Comparison of ENCODE assay signal across 14 mouse cellular contexts in the genomic region with DNA sequence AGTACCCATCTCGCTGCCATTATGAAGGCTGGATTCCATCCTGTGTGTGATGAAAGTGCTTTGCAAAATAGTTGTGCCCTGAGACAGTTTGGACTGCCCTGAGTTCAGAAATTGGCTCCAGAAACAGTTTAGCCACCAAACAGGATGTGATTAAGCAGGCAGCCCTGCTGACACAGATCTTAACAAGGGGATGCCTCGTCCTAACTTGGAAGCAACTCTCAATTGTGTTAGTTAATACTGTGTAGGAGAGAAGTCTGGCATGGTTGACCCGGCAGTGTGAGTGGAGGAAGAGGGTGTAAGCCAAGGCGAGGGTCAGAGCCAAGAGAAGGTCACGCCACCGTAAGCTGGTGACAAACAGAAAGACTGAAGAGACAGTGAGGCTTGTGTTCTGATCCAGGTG. TPM values are rescaled to one million over a fixed set of nuclear protein-coding genes. Genes with fewer than 3 reads are reported as not detected.
DNase-seq lines count a peak whose midpoint lies in the region; ATAC-seq and TF ChIP-seq lines count a peak whose summit lies in the region.
"Had no signal": no experiment of that assay in that cellular context is flagged by ENCODE, and none has a peak within 500 bp of the region (broad histone marks: within the 10 kb centered on the region; RNA-seq: fewer than 3 reads in every experiment).

No protein-coding gene starts in this region.

- H3K27ac ChIP-seq in kidney, postnatal 0 days = no peak overlapping the region
- 0 out of 2 replicates have a peak overlapping the region, but pooled peaks have one; percentile 8 for H3K27ac ChIP-seq in lung, embryonic 16.5 days (ENCODE audit: low read length)
- H3K27ac ChIP-seq in midbrain, embryonic 16.5 days (ENCODE audit: low read length) = no peak overlapping the region
- H3K27ac ChIP-seq: hindbrain, embryonic 12.5 days; liver, embryonic 13.5 days; midbrain, embryonic 12.5 days; neural tube, embryonic 12.5 days had no signal

- H3K9ac ChIP-seq in kidney, postnatal 0 days (ENCODE audit: low read depth, low read length) = no peak overlapping the region
- no peak overlapping the region for H3K9ac ChIP-seq in lung, embryonic 16.5 days (ENCODE audit: low read length)
- H3K9ac ChIP-seq in midbrain, embryonic 16.5 days (ENCODE audit: low read depth, low read length) = no peak overlapping the region
- H3K9ac ChIP-seq: hindbrain, embryonic 12.5 days; liver, embryonic 13.5 days; midbrain, embryonic 12.5 days; neural tube, embryonic 12.5 days had no signal

- no peak overlapping the region for H3K4me2 ChIP-seq in kidney, postnatal 0 days (ENCODE audit: low read length)
- no peak overlapping the region for H3K4me2 ChIP-seq in lung, embryonic 16.5 days (ENCODE audit: low read depth, low read length)
- no peak overlapping the region for H3K4me2 ChIP-seq in midbrain, embryonic 16.5 days (ENCODE audit: low read length)
- H3K4me2 ChIP-seq: hindbrain, embryonic 12.5 days; liver, embryonic 13.5 days; midbrain, embryonic 12.5 days; neural tube, embryonic 12.5 days had no signal

- peak; percentile 45 for DNase-seq in kidney, postnatal 0 days (ENCODE audit: low spot score)
- DNase-seq in kidney, adult 8-10 months = no peak
- peak; percentile 41 for DNase-seq in heart, adult 8-10 months (ENCODE audit: low spot score)
- DNase-seq in urinary bladder, postnatal 36 days (ENCODE audit: low spot score in 2 of 2) = no peak
- DNase-seq in retina, embryonic 14.5 days (ENCODE audit: low spot score) = no peak
- DNase-seq: cerebellum, adult 9-10 months; liver, embryonic 13.5 days; right cerebral cortex, adult 18-20 months had no signal

- no peak for TF ChIP-seq CTCF in kidney, postnatal 0 days (IDR thresholded peaks at IDR 0.05; ENCODE audit: low read depth)

- H3K36me3 ChIP-seq in kidney, postnatal 0 days (ENCODE audit: insufficient read depth, low read length) = no peaks in the 10 kb centered on the region
- no peaks in the 10 kb centered on the region for H3K36me3 ChIP-seq in lung, embryonic 16.5 days (ENCODE audit: control insufficient read depth, insufficient read depth, low read length)
- no peaks in the 10 kb centered on the region for H3K36me3 ChIP-seq in midbrain, embryonic 16.5 days (ENCODE audit: control insufficient read depth, insufficient read depth, low read length)
- H3K36me3 ChIP-seq: hindbrain, embryonic 12.5 days; midbrain, embryonic 12.5 days; neural tube, embryonic 12.5 days had no signal

- H3K4me3 ChIP-seq in kidney, postnatal 0 days (replicated peaks; ENCODE audit: low read depth, low read length) = no peak overlapping the region
- no peak overlapping the region for H3K4me3 ChIP-seq in lung, embryonic 16.5 days (ENCODE audit: low read length)
- H3K4me3 ChIP-seq in midbrain, embryonic 16.5 days (ENCODE audit: low read depth, low read length) = no peak overlapping the region
- H3K4me3 ChIP-seq: hindbrain, embryonic 12.5 days; liver, embryonic 13.5 days; midbrain, embryonic 12.5 days; neural tube, embryonic 12.5 days had no signal

- 35% methylated on average over 6 of the region's 6 CpGs for WGBS in kidney, postnatal 0 days
- WGBS in lung, embryonic 16.5 days = 43% methylated on average over 6 of the region's 6 CpGs
- 86% methylated on average over 6 of the region's 6 CpGs for WGBS in midbrain, embryonic 16.5 days

- peaks cover 24% of the 10 kb centered on the region for H3K4me1 ChIP-seq in kidney, postnatal 0 days (replicated peaks; ENCODE audit: insufficient read depth, low read length)
- H3K4me1 ChIP-seq in lung, embryonic 16.5 days (replicated peaks; ENCODE audit: control insufficient read depth, insufficient read depth, low read length) = peaks cover 38% of the 10 kb centered on the region
- no peaks in the 10 kb centered on the region for H3K4me1 ChIP-seq in midbrain, embryonic 16.5 days (ENCODE audit: control insufficient read depth, insufficient read depth, low read length)

- no peaks in the 10 kb centered on the region for H3K27me3 ChIP-seq in kidney, postnatal 0 days (ENCODE audit: insufficient read depth, low read length)
- no peaks in the 10 kb centered on the region for H3K27me3 ChIP-seq in lung, embryonic 16.5 days (ENCODE audit: control insufficient read depth, insufficient read depth, low read depth, low read length)
- no peaks in the 10 kb centered on the region for H3K27me3 ChIP-seq in midbrain, embryonic 16.5 days (ENCODE audit: control insufficient read depth, insufficient read depth, low read depth, low read length)
- H3K27me3 ChIP-seq: hindbrain, embryonic 12.5 days; liver, embryonic 13.5 days; midbrain, embryonic 12.5 days; neural tube, embryonic 12.5 days had no signal

- no peaks in the 10 kb centered on the region for H3K9me3 ChIP-seq in kidney, postnatal 0 days (replicated peaks; ENCODE audit: low read length)
- peaks cover 2% of the 10 kb centered on the region; the same call in 1 of the 2 replicates for H3K9me3 ChIP-seq in lung, embryonic 16.5 days (ENCODE audit: control insufficient read depth, low read length)
- no peaks in the 10 kb centered on the region for H3K9me3 ChIP-seq in midbrain, embryonic 16.5 days (replicated peaks; ENCODE audit: control insufficient read depth, low read length, poor library complexity, severe bottlenecking)
- H3K9me3 ChIP-seq: liver, embryonic 13.5 days; midbrain, embryonic 12.5 days; neural tube, embryonic 12.5 days had no signal

- no peak for ATAC-seq in kidney, postnatal 0 days (replicated peaks; ENCODE audit: low FRiP score, low read depth)
- ATAC-seq in common myeloid progenitor, adult 5-6 weeks (replicated peaks; ENCODE audit: low read depth, poor library complexity, severe bottlenecking) = 0 out of 2 replicates have a peak, but pooled peaks have one; percentile 11
- ATAC-seq in lung, embryonic 16.5 days (ENCODE audit: low read depth) = 0 out of 2 replicates have a peak, but pooled peaks have one; percentile 23
- ATAC-seq in midbrain, embryonic 16.5 days = no peak

RNA-seq across cellular contexts. Expression of a gene that starts 58.5 kb away (rescaled TPM):
- 14.6 and 17.1 TPM in 2 replicates for polyA plus RNA-seq in kidney, postnatal 0 days (2015; fragmentation: Nextera tagmentation; extraction: Ambion mirVana)
- total RNA-seq in common myeloid progenitor, adult 5-6 weeks (2017) = 1.9 and 7.8 TPM in 2 replicates
- total RNA-seq in heart, adult 8-10 months (2022) = 1 to 10 TPM; 3.6 to 4.8 (median 3.8) TPM
- 8.1 and 10.8 TPM in 2 replicates for polyA plus RNA-seq in lung, embryonic 16.5 days (2015; fragmentation: Nextera tagmentation; extraction: Ambion mirVana)
- 15.2 and 16.9 TPM in 2 replicates for polyA plus RNA-seq in midbrain, embryonic 16.5 days (2015; fragmentation: Nextera tagmentation; extraction: Ambion mirVana)

Comparison
In these comparisons a context has a peak if more than half of its experiments do, and no peak if none do; other contexts are left out.
1. DNase-seq: peak in kidney, postnatal 0 days (single experiment) and heart, adult 8-10 months (single experiment); none in kidney, adult 8-10 months (0 of 2), urinary bladder, postnatal 36 days (0 of 2) and retina, embryonic 14.5 days (single experiment).
2. ATAC-seq: peak in common myeloid progenitor, adult 5-6 weeks (single experiment) and lung, embryonic 16.5 days (single experiment); none in kidney, postnatal 0 days (single experiment) and midbrain, embryonic 16.5 days (single experiment).